Mouse (Mus musculus) gastrocnemius, adult 2 months (tissue): Measurements from ENCODE around the gene Ndufs5. TPM values are rescaled to one million over a fixed set of nuclear protein-coding genes. Genes with fewer than 3 reads are reported as not detected.

Experiments used
- DNase-seq: peaks from one replicate; pipeline ENCODE4 v3.0.0; 2022
- H3K27ac ChIP-seq: fragments of 200-600 bp; 2 replicates; pipeline ENCODE4 v1.8.1; 2022; ENCODE audit warnings: mild to moderate bottlenecking
- H3K4me3 ChIP-seq: fragments of 200-600 bp; 2 replicates; pipeline ENCODE4 v1.8.1; 2022; ENCODE audit warnings: mild to moderate bottlenecking, moderate library complexity
- CTCF ChIP-seq: fragments of 200-600 bp; IDR thresholded peaks from 2 replicates; pipeline ENCODE4 v1.8.1; 2022; ENCODE audit warnings: antibody characterized with exemption, mild to moderate bottlenecking, moderate library complexity
- intact Hi-C: fragments of 180-260 bp; cut with DNase I; formaldehyde crosslinking; loops from one replicate; pipeline ENCODE4 v1.15.1; 2025
- total RNA-seq, 2 experiments: library from RNA; stranded (reverse); gene quantifications; 2 replicates each; pipeline ENCODE4 v1.2.3; 2021

Gene Ndufs5
- total RNA-seq, 2 experiments from 2014 or later, result 242 to 305 TPM

GRCm38 (mm10) chr4:123685506-123686242 lies 32.3 kb downstream of the Ndufs5 start:
- peak overlapping the region; percentile 86 for H3K4me3 ChIP-seq
- intact Hi-C loops, result no loop called here
- DNase-seq, result peak; percentile 39
- no peak overlapping the region for H3K27ac ChIP-seq
- no peak for TF ChIP-seq CTCF

DNA sequence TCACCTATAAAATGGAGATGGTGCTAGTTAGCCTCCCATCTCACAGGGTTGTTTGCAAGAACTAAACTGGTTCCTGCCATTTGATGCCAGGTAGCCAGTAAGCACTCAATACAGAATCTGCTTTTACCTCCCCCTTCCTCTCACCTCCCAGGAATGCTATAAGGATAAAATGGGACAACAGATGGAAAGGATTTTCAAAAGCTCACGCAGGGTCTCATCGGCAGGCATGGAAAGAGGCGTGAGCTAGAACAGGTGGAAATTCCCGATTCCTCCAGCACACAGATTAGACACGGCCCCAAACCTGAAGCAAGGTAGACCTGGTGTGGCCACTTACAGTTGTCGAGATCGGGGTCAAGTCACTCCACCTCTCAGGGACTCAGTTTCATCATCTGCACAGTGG lies 33.0 kb downstream of the Ndufs5 start:
- DNase-seq, result no peak
- no peak overlapping the region for H3K4me3 ChIP-seq
- TF ChIP-seq CTCF, result no peak
- intact Hi-C loops, result no loop called here
- no peak overlapping the region for H3K27ac ChIP-seq

DNA sequence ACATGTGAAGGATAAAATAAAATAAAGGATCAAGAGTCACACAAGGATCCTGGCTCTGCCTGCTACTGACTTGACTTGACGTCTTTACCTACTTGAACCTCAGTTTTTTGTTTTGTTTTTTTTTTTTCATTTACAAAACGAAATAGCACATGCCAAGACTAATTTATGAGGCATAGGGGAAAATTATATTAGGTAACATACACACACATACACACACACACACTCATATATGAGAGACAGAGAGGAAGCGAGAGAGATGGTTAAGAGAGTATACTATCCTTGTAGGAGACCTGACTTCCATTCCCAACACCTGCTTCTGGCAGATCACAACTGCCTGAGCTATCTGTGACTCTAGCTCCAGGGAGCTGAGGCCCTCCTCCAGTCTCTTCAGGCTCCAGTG lies 33.7 kb downstream of the Ndufs5 start, which contains the start of gene Macf1:
TSS of gene Macf1 (minus strand) at position 101 of the 400 bp plus-strand sequence.
- Histone ChIP-seq H3K27ac (no peak within 1 kb of the TSS), H3K4me3 (no peak within 1 kb of the TSS)
- intact Hi-C loops, result no loop called here
- no peak for DNase-seq
- TF ChIP-seq CTCF, result no peak

DNA sequence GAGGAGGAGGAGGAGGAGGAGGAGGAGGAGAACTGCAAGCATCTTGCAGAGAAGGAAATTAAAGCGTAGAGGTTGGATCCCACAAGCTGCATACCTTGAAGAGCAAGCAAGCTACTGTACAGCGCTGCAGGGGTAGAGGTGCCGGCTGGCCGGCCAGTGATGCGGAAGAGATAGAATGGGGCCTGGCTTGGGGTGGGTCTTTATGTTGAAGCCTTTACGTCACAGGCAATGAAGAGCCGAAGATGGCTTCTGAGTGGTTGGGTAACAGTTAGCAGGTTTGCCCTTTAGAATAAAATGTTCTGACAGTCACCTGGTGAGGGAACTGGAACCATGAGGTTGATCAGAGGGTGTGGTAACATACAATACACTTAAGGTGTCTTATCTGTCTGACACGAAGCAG lies 35.7 kb downstream of the Ndufs5 start:
- TF ChIP-seq CTCF, result no peak
- Histone ChIP-seq H3K27ac (no peak overlapping the region), H3K4me3 (no peak overlapping the region)
- intact Hi-C loops, result no loop called here
- DNase-seq, result no peak

- TF ChIP-seq CTCF, result no peak
- intact Hi-C loops, result no loop called here
- H3K27ac ChIP-seq, result no peak overlapping the region
Measured at GRCm38 (mm10) chr4:123680962-123681361, 37.0 kb downstream of the Ndufs5 start.

DNA sequence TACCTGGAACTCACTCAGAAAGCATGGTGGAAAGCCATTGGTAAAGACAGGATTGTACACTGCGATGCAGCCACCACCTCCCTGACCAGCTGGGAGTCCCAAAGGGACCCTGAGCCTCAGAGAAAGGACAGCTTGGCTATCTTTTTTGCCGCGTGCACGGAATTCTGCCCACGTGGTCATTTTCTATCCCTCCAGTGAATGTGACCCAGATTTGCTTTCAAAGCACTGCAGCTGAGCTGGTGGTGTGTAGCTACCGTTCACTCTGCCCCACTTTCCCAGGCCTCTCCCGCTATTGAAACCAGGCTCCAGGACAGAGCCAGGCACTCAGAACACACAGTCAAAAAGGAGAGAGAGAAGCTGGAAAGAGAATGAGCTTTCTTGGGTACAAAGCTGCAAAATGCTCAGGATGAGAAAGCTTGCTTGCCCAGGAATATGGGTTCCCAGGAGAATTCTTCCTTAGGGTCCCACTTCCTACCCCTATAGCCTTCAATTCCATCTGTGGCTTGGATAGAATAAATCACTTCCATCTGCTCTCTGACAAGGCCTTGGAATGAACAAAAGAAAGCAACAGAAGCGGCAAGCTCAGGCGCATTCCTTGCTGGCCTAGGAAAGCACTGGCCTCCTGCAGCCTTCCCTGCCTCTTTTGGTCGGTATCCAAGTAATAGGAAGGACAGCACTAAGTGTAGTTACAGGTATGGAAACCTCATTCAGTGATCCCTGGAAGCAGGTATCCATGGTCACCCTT lies 40.8 kb downstream of the Ndufs5 start:
- peak overlapping the region; percentile 67 for H3K27ac ChIP-seq
- intact Hi-C loops, result no loop called here

More at GRCm38 (mm10) chr4:123680962-123681361, 37.0 kb downstream of the Ndufs5 start:
- DNase-seq, result no peak
- no peak overlapping the region for H3K4me3 ChIP-seq

DNA sequence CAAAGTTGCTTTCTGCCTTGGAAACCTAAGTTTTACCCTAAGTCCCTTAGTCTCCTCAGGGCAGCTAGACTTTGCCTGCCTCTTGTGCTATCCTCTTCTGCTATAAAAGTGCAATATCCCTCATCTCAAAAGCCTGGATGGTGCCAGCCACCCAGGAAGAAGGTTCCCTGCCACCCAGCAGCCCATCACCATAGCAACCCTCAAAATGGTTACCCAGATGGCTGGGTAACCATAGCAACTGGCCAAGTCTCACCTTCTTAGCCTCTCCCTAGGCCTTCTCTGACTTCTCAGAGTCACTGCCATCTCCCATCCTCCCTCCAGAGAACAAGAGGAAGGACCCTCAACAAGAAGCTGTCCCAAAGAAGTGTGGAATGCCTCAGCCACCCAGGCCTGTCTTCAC lies 47.4 kb downstream of the Ndufs5 start:
- intact Hi-C loops, result no loop called here

More for the DNA sequence above, 40.8 kb downstream of the Ndufs5 start:
- H3K4me3 ChIP-seq, result 0 out of 2 replicates have a peak overlapping the region, but pooled peaks have one; percentile 19
- no peak for TF ChIP-seq CTCF
- peak; percentile 59 for DNase-seq

GRCm38 (mm10) chr4:123669696-123670095 lies 48.3 kb downstream of the Ndufs5 start:
- no peak for TF ChIP-seq CTCF
- H3K4me3 ChIP-seq, result no peak overlapping the region
- no peak for DNase-seq
- H3K27ac ChIP-seq, result no peak overlapping the region
- intact Hi-C loops, result no loop called here

More for the DNA sequence above, 47.4 kb downstream of the Ndufs5 start:
- no peak for DNase-seq
- no peak for TF ChIP-seq CTCF
- no peak overlapping the region for H3K4me3 ChIP-seq
- H3K27ac ChIP-seq, result no peak overlapping the region

GRCm38 (mm10) chr4:123667260-123667867 lies 50.6 kb downstream of the Ndufs5 start:
- Histone ChIP-seq H3K4me3 (no peak overlapping the region), H3K27ac (0 out of 2 replicates have a peak overlapping the region, but pooled peaks have one; percentile 1)
- TF ChIP-seq CTCF, result no peak; the same call in none of the 2 replicates
- peak; percentile 69 for DNase-seq
- intact Hi-C loops, result loop anchor here (1.0 kb wide), 2 partner anchors 79 to 131 kb away; no protein-coding TSS in a partner anchor

DNA sequence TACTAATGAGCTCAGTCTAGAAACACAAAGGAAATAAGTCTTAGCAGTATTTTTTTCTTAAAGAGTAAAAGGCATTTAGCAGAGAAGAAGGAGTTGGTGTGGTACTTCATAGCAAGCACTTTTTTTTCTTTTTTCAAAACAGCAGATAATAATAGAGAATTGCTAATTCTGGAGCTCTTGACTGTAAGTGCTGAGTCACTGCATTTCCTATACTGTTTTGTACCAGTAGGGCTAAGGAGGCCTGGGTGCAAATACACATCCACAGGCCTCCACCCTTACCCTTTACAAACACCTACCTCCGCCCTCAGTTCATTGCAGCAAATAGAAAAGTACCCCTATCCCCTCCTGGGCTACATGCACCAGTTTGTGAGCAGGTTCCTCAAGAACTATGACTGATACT lies 51.5 kb downstream of the Ndufs5 start:
- TF ChIP-seq CTCF, result no peak
- DNase-seq, result no peak
- Histone ChIP-seq H3K4me3 (no peak overlapping the region), H3K27ac (0 out of 2 replicates have a peak overlapping the region, but pooled peaks have one; percentile 1)
- intact Hi-C loops, result no loop called here

- Histone ChIP-seq H3K4me3 (peak overlapping the region; percentile 80), H3K27ac (peak overlapping the region; percentile 90)
- intact Hi-C loops, result loop anchor here (2.0 kb wide), 1 partner anchor 33 kb away; no protein-coding TSS in a partner anchor
- no peak for DNase-seq
- TF ChIP-seq CTCF, result no peak
Measured at GRCm38 (mm10) chr4:123665681-123666278, 52.2 kb downstream of the Ndufs5 start.

GRCm38 (mm10) chr4:123664951-123665661 lies 52.9 kb downstream of the Ndufs5 start:
- Histone ChIP-seq H3K4me3 (peak overlapping the region; percentile 80), H3K27ac (peak overlapping the region; percentile 90)
- no peak for TF ChIP-seq CTCF
- DNase-seq, result no peak
- intact Hi-C loops, result loop anchor here (2.0 kb wide), 1 partner anchor 32 kb away; no protein-coding TSS in a partner anchor
